Mouse (Mus musculus) stomach, embryonic 16.5 days (tissue): ENCODE data around the gene Rnf103. TPM values are rescaled to one million over a fixed set of nuclear protein-coding genes. Genes with fewer than 3 reads are reported as not detected.
"Not testable (repeated sequence)": the region's sequence is repeated elsewhere in the genome, so short reads cannot be mapped to it uniquely, and the experiment has no call there.

Experiments
- ATAC-seq: fragments of 200-750 bp; cut with Nextera tagmentation; 2 replicates; pipeline ENCODE4 v1.8.0; 2017; ENCODE audit warnings: moderate number of reproducible peaks, moderate TSS enrichment; ENCODE audit not compliant: insufficient read depth, low FRiP score
- H3K27ac ChIP-seq: fragments of 300-500 bp; sonication (generic); 2 replicates; pipeline ENCODE4 v1.5.1; 2014; ENCODE audit warnings: low read length
- H3K27me3 ChIP-seq: fragments of 300-500 bp; sonication (generic); 2 replicates; pipeline ENCODE4 v1.6.1; 2014; ENCODE audit warnings: low read length, control low read depth, mixed read lengths; ENCODE audit not compliant: control insufficient read depth, insufficient read depth
- H3K36me3 ChIP-seq: fragments of 300-500 bp; sonication (generic); 2 replicates; pipeline ENCODE4 v1.6.1; 2014; ENCODE audit warnings: low read length; ENCODE audit not compliant: control insufficient read depth, insufficient read depth
- H3K4me1 ChIP-seq: fragments of 300-500 bp; sonication (generic); 2 replicates; pipeline ENCODE4 v1.6.1; 2014; ENCODE audit warnings: low read length, control low read depth, mixed read lengths; ENCODE audit not compliant: control insufficient read depth, insufficient read depth
- H3K4me2 ChIP-seq: fragments of 300-500 bp; sonication (generic); 2 replicates; pipeline ENCODE4 v1.6.1; 2014; ENCODE audit warnings: low read depth, low read length, mixed read lengths
- H3K4me3 ChIP-seq: fragments of 300-500 bp; sonication (generic); replicated peaks from 2 replicates; pipeline ENCODE4 v1.5.1; 2014; ENCODE audit warnings: mild to moderate bottlenecking, low read length
- H3K9ac ChIP-seq: fragments of 300-500 bp; sonication (generic); 2 replicates; pipeline ENCODE4 v1.6.1; 2014; ENCODE audit warnings: low read length
- H3K9me3 ChIP-seq: fragments of 300-500 bp; sonication (generic); replicated peaks from 2 replicates; pipeline ENCODE4 v1.6.1; 2016; ENCODE audit warnings: low read length, control low read depth; ENCODE audit not compliant: control insufficient read depth
- WGBS: fragments of 180-500 bp; shearing (Covaris S2); extraction: QIAGEN DNeasy Blood & Tissue Kit; methylation state at CpG from one replicate; pipeline ENCODE4 v1.1.7; 2014; 5-methylcytosine and 5-hydroxymethylcytosine counted together
- polyA plus RNA-seq: library from polyadenylated mRNA; unstranded; fragments of >200 nt; fragmentation: Nextera tagmentation; extraction: Ambion mirVana; gene quantifications from 2 replicates; pipeline ENCODE4 v1.2.1, GENCODE M21; 2015

Gene Rnf103
- 8.1 and 9.2 TPM in 2 replicates for polyA plus RNA-seq

- ATAC-seq = peak; percentile 97
- Histone ChIP-seq H3K27ac (peak within 1 kb of the TSS; percentile 98), H3K4me1 (peaks cover 4% of the 10 kb centered on the region; the same call in 1 of the 2 replicates), H3K9me3 (no peaks in the 10 kb centered on the region), H3K36me3 (no peaks in the 10 kb centered on the region), H3K9ac (peak within 1 kb of the TSS; percentile 99), H3K4me3 (peak within 1 kb of the TSS; percentile 90), H3K4me2 (peak within 1 kb of the TSS; percentile 70), H3K27me3 (no peaks in the 10 kb centered on the region)
- WGBS = under 1% methylated on average over 78 of the region's 79 CpGs
These were observed at the start of gene Rnf103 for GRCm38 (mm10) chr6:71493675-71494340. Gene Rnf103, plus strand, starts transcription at chr6:71493894.

GRCm38 (mm10) chr6:71444756-71445155 lies 48.9 kb upstream of the Rnf103 start:
- Histone ChIP-seq H3K4me1 (peaks cover 7% of the 10 kb centered on the region; the same call in 1 of the 2 replicates), H3K27me3 (no peaks in the 10 kb centered on the region), H3K4me2 (no peak overlapping the region), H3K9me3 (0 out of 2 replicates have a peak, but pooled peaks cover 4% of the 10 kb centered on the region), H3K4me3 (no peak overlapping the region), H3K27ac (no peak overlapping the region), H3K36me3 (no peaks in the 10 kb centered on the region), H3K9ac (no peak overlapping the region)
- WGBS = 52% methylated on average over 1 of the region's 1 CpGs
- ATAC-seq = no peak

- no peak for ATAC-seq
- Histone ChIP-seq H3K9ac (no peak overlapping the region), H3K4me2 (no peak overlapping the region), H3K36me3 (no peaks in the 10 kb centered on the region), H3K4me1 (peaks cover 7% of the 10 kb centered on the region; the same call in 1 of the 2 replicates), H3K4me3 (no peak overlapping the region), H3K9me3 (0 out of 2 replicates have a peak, but pooled peaks cover 4% of the 10 kb centered on the region), H3K27me3 (no peaks in the 10 kb centered on the region), H3K27ac (no peak overlapping the region)
- WGBS = 79% methylated on average over 6 of the region's 6 CpGs
These were observed 48.1 kb upstream of the Rnf103 start for GRCm38 (mm10) chr6:71445560-71445959.

GRCm38 (mm10) chr6:71452792-71453191 lies 40.9 kb upstream of the Rnf103 start:
- Histone ChIP-seq H3K27me3 (no peaks in the 10 kb centered on the region), H3K9ac (no peak overlapping the region), H3K4me1 (no peaks in the 10 kb centered on the region), H3K4me3 (no peak overlapping the region), H3K27ac (no peak overlapping the region), H3K36me3 (no peaks in the 10 kb centered on the region), H3K9me3 (no peaks in the 10 kb centered on the region), H3K4me2 (no peak overlapping the region)
- ATAC-seq = no peak
- 61% methylated on average over 2 of the region's 2 CpGs for WGBS

- H3K4me2 ChIP-seq, ATAC-seq, H3K36me3 ChIP-seq, H3K27me3 ChIP-seq, H3K9ac ChIP-seq, H3K9me3 ChIP-seq, H3K4me1 ChIP-seq, H3K27ac ChIP-seq, H3K4me3 ChIP-seq: not testable (repeated sequence)
These were observed 39.5 kb upstream of the Rnf103 start for GRCm38 (mm10) chr6:71453983-71454739.

- Histone ChIP-seq H3K4me3 (no peak overlapping the region), H3K27me3 (no peaks in the 10 kb centered on the region), H3K9ac (no peak overlapping the region), H3K9me3 (no peaks in the 10 kb centered on the region), H3K4me1 (no peaks in the 10 kb centered on the region), H3K36me3 (no peaks in the 10 kb centered on the region), H3K4me2 (no peak overlapping the region), H3K27ac (no peak overlapping the region)
- WGBS = 66% methylated on average over 8 of the region's 8 CpGs
- no peak for ATAC-seq
These were observed 35.6 kb upstream of the Rnf103 start for GRCm38 (mm10) chr6:71457956-71458608.

GRCm38 (mm10) chr6:71465146-71465545 lies 28.5 kb upstream of the Rnf103 start:
- Histone ChIP-seq H3K36me3 (no peaks in the 10 kb centered on the region), H3K9ac (no peak overlapping the region), H3K27ac (no peak overlapping the region), H3K27me3 (no peaks in the 10 kb centered on the region), H3K9me3 (no peaks in the 10 kb centered on the region), H3K4me1 (no peaks in the 10 kb centered on the region), H3K4me2 (no peak overlapping the region), H3K4me3 (no peak overlapping the region)
- 90% methylated on average over 3 of the region's 3 CpGs for WGBS
- ATAC-seq = no peak

GRCm38 (mm10) chr6:71467766-71468165 lies 25.9 kb upstream of the Rnf103 start:
- 84% methylated on average over 4 of the region's 4 CpGs for WGBS
- H3K4me2 ChIP-seq = no peak overlapping the region

GRCm38 (mm10) chr6:71469291-71469690 lies 24.4 kb upstream of the Rnf103 start:
- no peak overlapping the region for H3K9ac ChIP-seq
- H3K4me2 ChIP-seq = no peak overlapping the region
- H3K27ac ChIP-seq = no peak overlapping the region
- no peaks in the 10 kb centered on the region for H3K27me3 ChIP-seq
- ATAC-seq = no peak
- no peak overlapping the region for H3K4me3 ChIP-seq
- WGBS = 24% methylated on average over 3 of the region's 3 CpGs
- no peaks in the 10 kb centered on the region for H3K4me1 ChIP-seq
- no peaks in the 10 kb centered on the region for H3K36me3 ChIP-seq
- H3K9me3 ChIP-seq = no peaks in the 10 kb centered on the region

More at GRCm38 (mm10) chr6:71467766-71468165, 25.9 kb upstream of the Rnf103 start:
- Histone ChIP-seq H3K4me3 (no peak overlapping the region), H3K27ac (no peak overlapping the region), H3K27me3 (no peaks in the 10 kb centered on the region), H3K9ac (no peak overlapping the region), H3K4me1 (no peaks in the 10 kb centered on the region), H3K9me3 (no peaks in the 10 kb centered on the region), H3K36me3 (no peaks in the 10 kb centered on the region)
- no peak for ATAC-seq
